Mouse (Mus musculus) cerebellum, postnatal 14 days (tissue): Measurements from ENCODE around the gene Phc1.
A peak's percentile ranks its signal among the peaks of the same experiment; 100 is the strongest.
"Not testable (repeated sequence)": the region's sequence is repeated elsewhere in the genome, so short reads cannot be mapped to it uniquely, and the experiment has no call there.

Experiments
- DNase-seq, 2 experiments: peaks; one replicate each; pipeline ENCODE4 v3.0.0; 2021; ENCODE audit warnings: mixed read lengths in 2 of 2

Phc1 gene

GRCm38 (mm10) chr6:122340349-122341000 lies at the start of gene Phc1:
TSS of gene Phc1 (minus strand) at chr6:122340561.
- DNase-seq: peak in 1 of 2 experiments; percentile 9

DNA sequence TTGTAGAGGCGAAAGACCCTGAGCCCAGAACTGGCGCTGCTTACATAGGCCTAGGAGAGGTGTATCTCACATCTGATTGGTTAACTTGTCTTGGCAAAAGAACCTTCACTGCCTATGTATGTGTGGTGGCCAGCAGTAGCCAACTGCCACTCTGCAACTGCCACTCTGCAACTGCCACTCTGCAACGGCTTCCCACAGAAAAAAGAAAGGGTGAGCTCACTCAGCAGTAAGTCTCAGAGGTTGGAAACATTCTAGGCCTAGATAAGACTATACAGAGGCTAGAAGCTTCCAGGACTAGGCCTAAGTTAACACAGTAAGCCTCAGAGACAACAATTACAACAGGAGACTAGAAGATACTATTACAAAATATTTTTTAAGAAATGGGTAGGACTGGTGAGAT lies 49.6 kb upstream of the Phc1 start:
- DNase-seq: not testable (repeated sequence)

DNA sequence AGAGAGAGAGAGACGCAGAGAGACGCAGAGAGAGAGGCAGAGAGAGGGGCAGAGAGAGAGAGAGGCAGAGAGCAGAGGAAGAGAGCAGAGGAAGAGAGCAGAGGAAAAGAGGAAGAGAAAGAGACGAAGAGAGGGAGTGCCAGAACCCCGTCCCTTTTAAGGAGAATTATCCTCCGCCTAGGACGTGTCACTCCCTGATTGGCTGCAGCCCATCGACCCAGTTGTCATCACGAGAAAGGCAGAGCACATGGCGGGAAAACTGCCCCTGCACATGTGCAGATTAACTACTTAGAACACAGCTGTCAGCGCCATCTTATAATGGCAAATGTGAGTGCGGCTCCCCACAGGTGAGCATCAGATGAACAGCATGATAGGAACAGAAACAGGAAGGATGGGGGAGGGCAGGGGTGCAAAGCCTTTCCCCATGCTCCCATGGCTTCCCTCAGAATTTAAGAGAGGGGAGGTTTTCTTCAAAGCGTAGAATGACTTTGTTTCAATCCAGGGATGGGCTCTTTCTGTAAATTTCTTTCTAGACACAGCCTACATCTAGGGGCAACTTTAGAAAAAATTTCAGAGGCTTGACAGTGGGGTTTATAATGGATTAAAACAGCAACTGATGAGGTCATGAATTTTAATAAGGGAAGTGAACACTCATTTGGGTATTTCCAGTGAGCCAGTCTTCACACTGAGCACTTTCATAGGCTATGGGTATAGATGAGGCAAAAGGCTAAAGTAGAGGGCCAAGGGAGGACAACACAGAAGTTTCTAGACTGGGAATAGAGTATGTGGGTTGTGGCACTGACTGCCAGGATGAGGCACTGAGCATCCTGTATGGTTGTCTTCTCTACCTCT lies 47.0 kb upstream of the Phc1 start:
- DNase-seq: not testable (repeated sequence)

DNA sequence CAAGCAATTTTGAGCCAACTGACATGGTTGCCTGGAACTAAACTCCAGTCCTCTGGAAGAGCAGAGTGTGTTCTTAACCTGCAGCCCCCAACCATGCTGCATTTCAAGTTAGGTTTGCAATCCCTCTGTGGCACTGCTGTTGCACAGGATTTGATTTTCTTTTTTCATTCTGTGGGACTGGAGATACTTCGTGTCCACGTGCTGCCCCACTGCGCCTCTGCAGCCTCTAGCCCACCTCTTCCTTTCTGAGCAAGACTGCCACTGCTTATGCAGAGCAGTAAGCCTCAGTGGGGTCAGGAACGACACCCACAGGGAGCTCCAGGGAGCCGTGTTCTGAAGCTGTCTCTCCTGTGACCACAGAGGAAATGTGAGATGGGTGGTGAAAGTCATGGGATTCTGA lies 45.4 kb upstream of the Phc1 start:
- no peak for DNase-seq

DNA sequence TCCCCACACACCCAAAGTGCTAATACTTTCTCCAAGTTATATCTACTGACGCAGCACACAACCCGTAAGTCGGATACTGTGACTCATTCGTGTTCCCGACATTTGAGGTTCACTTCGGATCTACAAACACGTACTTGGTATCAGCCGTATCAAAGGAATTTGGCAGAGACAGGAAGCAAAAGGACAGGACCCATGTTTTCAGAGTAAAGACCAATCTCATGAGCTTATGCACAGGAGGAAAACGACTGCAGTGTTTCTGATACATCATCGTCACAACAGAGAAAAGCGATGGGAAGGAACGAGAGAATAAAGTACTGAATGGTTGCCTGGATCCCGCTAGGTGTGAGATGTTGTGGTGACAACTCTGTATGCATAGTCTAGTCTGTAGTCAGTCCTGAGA lies 44.5 kb upstream of the Phc1 start:
- no peak for DNase-seq

GRCm38 (mm10) chr6:122383211-122383610 lies 42.9 kb upstream of the Phc1 start:
- DNase-seq: no peak

- DNase-seq: no peak
Observed at GRCm38 (mm10) chr6:122382046-122382445, 41.7 kb upstream of the Phc1 start.

DNA sequence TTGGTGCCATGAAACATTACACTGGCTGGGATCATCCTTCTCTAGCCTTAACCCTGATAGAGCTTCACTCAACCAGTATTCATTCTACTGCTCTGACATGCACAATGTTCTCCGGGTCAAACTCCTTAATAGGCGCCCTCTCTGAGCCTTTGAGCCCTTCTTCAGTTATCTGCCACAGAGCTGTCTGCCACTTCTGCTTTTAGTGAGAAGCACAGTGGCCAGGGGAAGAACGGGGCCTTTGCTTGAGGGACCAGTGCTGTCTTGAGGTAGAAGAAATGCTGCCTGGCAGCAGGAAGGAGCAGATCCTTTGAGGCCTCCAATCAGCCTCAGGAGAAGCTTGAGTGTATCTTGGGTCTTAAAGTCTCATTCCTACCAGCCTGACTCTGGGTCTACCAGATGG lies 27.9 kb upstream of the Phc1 start:
- no peak for DNase-seq

DNA sequence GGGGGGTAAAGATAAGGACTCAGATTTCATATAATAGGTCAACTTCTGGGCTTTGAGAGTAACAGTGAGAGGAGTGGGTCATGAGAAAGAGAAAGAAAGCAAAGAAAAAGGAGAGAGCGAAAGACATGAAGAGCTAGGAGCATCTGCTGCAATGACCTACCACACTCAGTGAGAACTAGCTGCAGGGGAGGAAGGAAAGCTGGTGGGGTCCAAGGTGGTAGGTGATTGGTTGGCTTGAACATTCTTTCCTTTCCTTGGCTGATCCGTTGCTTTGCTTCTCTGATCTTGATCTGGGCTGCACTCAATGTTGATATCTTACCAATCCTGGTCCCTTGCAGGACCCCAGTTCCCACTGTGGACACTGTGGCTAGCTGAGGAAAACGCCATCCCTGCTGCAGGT lies 26.6 kb upstream of the Phc1 start:
- DNase-seq: no peak

DNA sequence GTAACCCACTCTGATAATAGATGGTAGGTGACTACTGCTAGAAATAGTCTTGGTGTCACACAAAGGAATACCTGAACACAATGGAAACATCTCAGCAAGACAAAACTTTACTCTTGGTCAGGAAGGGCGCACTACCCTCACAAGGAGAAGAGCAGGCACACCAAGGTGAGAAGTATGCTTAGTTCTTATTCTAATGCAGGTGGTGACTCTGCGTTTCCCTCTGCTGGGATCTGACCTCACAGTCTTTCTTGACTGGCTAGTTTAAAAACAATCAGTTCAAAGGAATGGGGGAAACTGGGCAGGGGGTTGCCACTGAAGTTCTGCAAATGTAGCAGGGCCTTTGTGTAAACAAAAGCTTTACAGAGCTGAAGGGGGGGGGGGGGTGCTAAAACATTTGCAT lies 25.9 kb upstream of the Phc1 start:
- no peak for DNase-seq

DNA sequence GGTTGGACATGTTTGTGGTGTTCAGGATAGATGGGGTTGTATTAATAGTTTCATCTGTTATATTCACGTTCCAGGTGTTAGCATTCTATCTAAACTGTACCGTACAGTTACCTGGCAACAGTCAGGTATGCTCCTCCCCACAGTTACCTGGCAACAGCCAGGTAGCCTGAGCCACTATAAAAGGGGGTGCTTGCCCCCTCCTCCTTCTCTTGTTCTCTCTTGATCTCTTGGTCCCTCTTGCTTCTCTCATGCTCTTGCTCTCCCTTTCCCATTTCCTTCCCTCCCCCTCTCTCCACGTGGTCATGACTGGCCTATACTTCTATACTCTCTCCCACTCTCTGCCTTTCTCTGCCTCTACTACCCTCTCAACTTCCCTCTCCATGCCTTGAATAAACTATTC lies 25.3 kb upstream of the Phc1 start:
- DNase-seq: no peak

- no peak for DNase-seq
Observed at GRCm38 (mm10) chr6:122357089-122357488, 16.7 kb upstream of the Phc1 start.

- no peak for DNase-seq
Observed at GRCm38 (mm10) chr6:122355909-122356308, 15.5 kb upstream of the Phc1 start.

- not testable (repeated sequence) for DNase-seq
Observed at GRCm38 (mm10) chr6:122347326-122347725, 7.0 kb upstream of the Phc1 start.

GRCm38 (mm10) chr6:122346399-122346798 lies 6.0 kb upstream of the Phc1 start:
- no peak for DNase-seq

GRCm38 (mm10) chr6:122345731-122346130 lies 5.4 kb upstream of the Phc1 start:
- no peak for DNase-seq

DNA sequence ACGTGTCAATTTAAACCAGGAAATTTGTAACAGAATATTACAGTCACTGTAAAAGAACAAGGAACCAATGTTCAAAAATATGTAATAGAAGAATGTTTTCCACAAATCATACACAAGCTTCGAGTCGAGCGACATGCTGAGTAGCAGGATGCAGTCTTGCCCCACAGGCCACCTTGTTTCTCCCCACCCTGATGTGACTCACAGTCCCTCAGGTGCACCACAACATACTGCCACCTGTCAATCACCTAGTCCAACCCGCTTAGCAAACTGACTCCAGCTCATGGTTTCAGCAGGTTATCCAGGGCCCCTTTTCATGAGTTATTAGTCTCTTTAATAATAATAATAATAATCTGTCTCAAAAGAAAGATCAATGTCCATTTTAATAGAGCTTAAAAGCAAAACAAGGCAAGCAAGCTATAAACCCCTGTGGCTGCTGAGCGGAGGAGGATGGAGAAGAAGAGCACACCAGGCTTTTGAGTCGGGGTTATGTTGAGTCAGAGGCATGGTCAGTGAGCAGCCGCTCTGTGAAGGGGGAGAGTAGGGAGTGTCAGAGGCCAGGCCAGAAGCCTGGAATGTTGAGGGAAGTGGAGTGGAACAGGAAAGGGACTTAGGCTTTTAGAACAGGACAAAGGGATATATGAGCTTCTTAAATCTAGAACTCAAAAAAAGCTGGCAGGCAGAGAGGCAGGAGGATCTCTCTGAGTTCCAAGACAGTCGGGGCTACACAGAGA lies 4.2 kb upstream of the Phc1 start:
- no peak for DNase-seq

DNA sequence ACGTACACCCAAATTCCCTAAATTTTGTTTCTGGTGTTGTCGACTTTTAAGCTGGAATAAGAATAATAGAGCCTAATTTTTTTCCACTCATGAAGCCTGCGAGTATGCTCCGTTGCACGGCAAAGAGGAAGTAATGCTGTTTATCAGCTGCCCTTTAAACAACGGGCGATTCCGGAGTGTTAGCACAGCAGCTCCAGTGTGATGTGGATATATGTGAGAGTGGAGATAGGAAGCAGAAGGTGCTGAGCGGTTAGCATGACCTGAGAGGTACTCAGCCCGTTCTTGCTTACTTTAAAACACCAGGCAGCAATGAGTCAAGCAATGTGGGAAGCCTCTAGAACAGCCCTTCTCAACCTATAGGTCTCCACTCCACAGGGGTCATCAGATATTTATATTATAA lies 3.4 kb upstream of the Phc1 start:
- DNase-seq: no peak

GRCm38 (mm10) chr6:122342125-122342524 lies 1.8 kb upstream of the Phc1 start:
- no peak for DNase-seq

DNA sequence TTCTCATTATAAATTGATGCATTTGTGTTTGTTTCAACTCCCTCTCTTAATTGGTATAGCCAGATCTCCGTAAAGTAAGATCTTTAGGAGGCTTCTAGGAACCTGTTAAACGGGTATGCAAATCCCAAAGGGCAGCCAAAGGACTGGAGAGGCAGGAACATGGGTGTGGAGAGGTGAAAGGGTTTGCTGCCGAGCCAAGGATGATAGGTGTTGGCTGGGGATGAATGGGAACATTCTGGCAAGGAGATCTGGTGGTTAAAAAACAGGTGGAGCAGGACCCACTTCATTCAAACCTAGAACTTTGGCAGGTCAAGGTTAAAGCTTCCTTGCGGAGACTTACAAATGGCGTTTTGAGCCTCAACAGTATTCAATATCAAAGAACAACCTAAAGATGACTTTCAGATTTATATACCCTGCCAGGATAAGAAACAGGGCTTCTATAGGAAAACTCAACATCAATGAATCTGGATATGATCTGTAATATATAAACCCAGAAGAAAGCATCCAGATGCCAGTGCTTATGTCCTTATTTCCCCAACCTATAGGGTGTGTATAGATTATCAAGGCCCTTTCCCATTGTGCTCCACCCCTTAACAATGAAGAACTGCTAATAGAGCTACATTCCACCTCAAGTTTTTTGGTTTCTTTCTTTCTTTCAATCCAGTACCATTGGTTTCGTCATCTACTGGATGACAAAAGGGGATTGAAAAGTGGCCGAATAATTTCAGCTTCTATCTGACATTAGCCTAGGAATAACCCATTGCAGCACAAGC lies 863 bp upstream of the Phc1 start:
- DNase-seq: no peak

DNA sequence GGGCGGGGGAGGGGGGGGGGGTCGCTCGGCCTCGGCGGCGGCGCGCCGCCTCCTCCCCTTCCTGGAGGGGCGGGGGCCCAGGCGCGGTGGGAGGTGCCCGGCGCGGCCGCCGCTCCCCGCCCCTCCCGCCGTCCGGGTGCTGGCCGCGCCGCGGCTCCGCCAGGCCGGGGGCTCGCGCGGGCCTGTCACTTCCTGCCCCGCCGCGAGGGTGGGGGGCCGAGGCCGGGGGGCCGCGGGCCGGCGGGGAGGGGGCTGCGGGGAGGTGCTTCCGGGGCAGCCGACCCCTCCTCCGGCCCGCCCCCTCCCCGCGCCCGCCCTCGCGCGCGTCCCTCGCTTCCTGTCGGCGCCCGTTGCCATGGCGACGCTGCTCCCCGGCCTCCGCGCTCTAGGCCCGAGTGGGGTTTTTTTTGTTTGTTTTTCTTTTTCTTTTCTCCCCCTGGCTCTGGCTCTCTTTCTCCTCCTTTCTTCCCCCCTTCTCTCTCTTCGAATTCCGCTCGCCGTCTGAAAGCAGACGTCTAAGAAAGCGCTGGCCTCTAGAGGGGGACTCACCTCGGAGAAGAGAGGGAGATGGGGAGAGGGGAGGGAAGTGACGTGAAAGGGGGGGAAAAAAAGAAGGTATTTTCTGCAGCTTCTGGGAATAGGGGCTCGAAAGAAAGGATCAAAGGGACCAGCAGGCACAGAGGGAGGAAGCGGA lies 566 bp downstream of the Phc1 start:
- peak; percentile 91 to 92 for DNase-seq

GRCm38 (mm10) chr6:122339047-122339647 lies 1.2 kb downstream of the Phc1 start:
- peak; percentile 67 to 76 for DNase-seq
